Mouse (Mus musculus) stomach, embryonic 14.5 days (tissue): Measurements from ENCODE around the gene Bcr. TPM values are rescaled to one million over a fixed set of nuclear protein-coding genes. Genes with fewer than 3 reads are reported as not detected.

Experiments used
- ATAC-seq: fragments of 200-750 bp; cut with Nextera tagmentation; 2 replicates; pipeline ENCODE4 v1.8.0; 2017; ENCODE audit warnings: low read depth, moderate TSS enrichment; ENCODE audit not compliant: insufficient number of reproducible peaks, insufficient read depth, low FRiP score
- H3K27ac ChIP-seq: fragments of 300-500 bp; sonication (generic); 2 replicates; pipeline ENCODE4 v1.5.1; 2014; ENCODE audit warnings: mild to moderate bottlenecking, low read length, moderate library complexity, mixed read lengths
- H3K27me3 ChIP-seq: fragments of 300-500 bp; sonication (generic); 2 replicates; pipeline ENCODE4 v1.6.1; 2014; ENCODE audit warnings: low read length, control low read depth, mixed read lengths; ENCODE audit not compliant: control insufficient read depth, insufficient read depth
- H3K36me3 ChIP-seq: fragments of 300-500 bp; sonication (generic); 2 replicates; pipeline ENCODE4 v1.6.1; 2014; ENCODE audit warnings: mild to moderate bottlenecking, control low read depth, low read length, moderate library complexity, mixed read lengths; ENCODE audit not compliant: control insufficient read depth, insufficient read depth
- H3K4me1 ChIP-seq: fragments of 300-500 bp; sonication (generic); 2 replicates; pipeline ENCODE4 v1.6.1; 2014; ENCODE audit warnings: low read length, control low read depth, mixed read lengths; ENCODE audit not compliant: control insufficient read depth, insufficient read depth
- H3K4me2 ChIP-seq: fragments of 300-500 bp; sonication (generic); replicated peaks from 2 replicates; pipeline ENCODE4 v1.6.1; 2014; ENCODE audit warnings: low read depth, low read length, control low read depth
- H3K4me3 ChIP-seq: fragments of 300-500 bp; sonication (generic); 2 replicates; pipeline ENCODE4 v1.5.1; 2014; ENCODE audit warnings: low read depth, low read length, control low read depth
- H3K9ac ChIP-seq: fragments of 300-500 bp; sonication (generic); replicated peaks from 2 replicates; pipeline ENCODE4 v1.6.1; 2014; ENCODE audit warnings: low read depth, mild to moderate bottlenecking, control low read depth, low read length, moderate library complexity, mixed read lengths
- H3K9me3 ChIP-seq: fragments of 300-500 bp; sonication (generic); 2 replicates; pipeline ENCODE4 v1.6.1; 2016; ENCODE audit warnings: low read depth, low read length, control low read depth; ENCODE audit not compliant: control insufficient read depth
- WGBS: fragments of 180-500 bp; shearing (Covaris S2); extraction: QIAGEN DNeasy Blood & Tissue Kit; methylation state at CpG from one replicate; pipeline ENCODE4 v1.1.7; 2014; 5-methylcytosine and 5-hydroxymethylcytosine counted together
- polyA plus RNA-seq: library from polyadenylated mRNA; unstranded; fragments of >200 nt; fragmentation: Nextera tagmentation; extraction: Ambion mirVana; gene quantifications from 2 replicates; pipeline ENCODE4 v1.2.1, GENCODE M21; 2014

The Bcr gene
- polyA plus RNA-seq, 1 experiment from 2014 or later: 11.9 TPM

DNA sequence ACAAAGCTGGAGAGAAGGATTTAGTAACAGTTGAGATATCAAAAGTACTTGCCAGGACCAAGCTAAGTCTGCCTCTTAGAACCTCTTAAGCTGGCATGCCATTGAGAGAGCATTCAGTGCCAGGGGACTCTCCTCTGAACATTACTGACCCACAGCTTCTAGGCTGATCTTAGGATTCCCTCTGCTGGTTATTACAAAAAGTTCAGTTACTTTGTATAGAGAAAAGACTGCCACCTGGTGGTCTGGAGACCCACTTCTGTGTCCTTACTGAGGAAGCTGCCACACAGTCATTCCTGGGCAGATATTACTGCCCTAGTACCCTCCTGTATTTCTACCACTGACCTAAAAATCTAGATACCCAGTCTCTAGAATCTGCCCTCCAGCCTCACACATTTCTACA is 90.9 kb downstream of the Bcr start:
- Histone ChIP-seq H3K9ac (no peak overlapping the region), H3K27ac (no peak overlapping the region), H3K4me3 (no peak overlapping the region), H3K9me3 (no peaks in the 10 kb centered on the region), H3K4me1 (no peaks in the 10 kb centered on the region), H3K4me2 (no peak overlapping the region), H3K27me3 (no peaks in the 10 kb centered on the region), H3K36me3 (peaks cover 19% of the 10 kb centered on the region)
- peak; percentile 39; the same call in 1 of the 2 replicates for ATAC-seq

DNA sequence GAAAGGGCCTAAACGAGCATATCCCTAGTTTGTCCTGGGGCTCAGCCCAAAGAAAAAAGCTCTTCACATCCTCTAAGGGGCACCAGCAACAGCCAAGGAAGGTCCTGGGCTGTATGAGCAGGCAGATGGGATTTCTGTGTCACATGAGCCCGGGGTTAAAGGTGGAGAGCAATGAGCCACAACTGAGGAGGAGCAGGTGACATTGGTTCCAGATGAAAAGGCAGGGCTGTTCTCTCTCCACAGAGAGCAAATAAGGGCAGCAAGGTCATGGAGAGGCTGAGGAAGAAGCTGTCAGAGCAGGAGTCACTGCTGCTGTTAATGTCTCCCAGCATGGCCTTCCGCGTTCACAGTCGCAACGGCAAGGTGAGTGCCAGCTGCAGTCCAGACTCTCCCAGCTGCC is 96.4 kb downstream of the Bcr start:
- Histone ChIP-seq H3K27ac (no peak overlapping the region), H3K36me3 (peaks cover 19% of the 10 kb centered on the region; the same call in 1 of the 2 replicates), H3K27me3 (no peaks in the 10 kb centered on the region), H3K9me3 (no peaks in the 10 kb centered on the region), H3K4me2 (no peak overlapping the region), H3K9ac (no peak overlapping the region), H3K4me1 (no peaks in the 10 kb centered on the region), H3K4me3 (no peak overlapping the region)
- 76% methylated on average over 6 of the region's 6 CpGs for WGBS
- no peak for ATAC-seq

DNA sequence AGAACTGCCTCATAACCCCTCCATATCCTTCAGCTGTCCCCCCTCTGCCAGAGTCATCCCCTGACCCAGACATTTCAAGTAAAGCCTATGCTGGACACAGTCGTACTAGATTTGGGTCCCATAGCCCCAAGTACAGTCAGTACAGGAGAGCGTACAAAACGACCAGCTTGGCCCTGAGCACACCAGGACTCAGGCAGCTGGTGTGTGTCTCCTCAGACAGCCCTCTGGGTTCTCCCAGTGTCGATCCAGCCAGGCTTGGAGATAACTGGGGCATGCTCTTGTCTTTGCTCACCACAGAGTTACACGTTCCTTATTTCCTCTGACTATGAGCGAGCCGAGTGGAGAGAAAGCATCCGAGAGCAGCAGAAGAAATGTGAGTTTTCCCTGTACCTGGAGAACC is 97.3 kb downstream of the Bcr start:
- H3K9ac ChIP-seq: no peak overlapping the region
- H3K4me3 ChIP-seq: no peak overlapping the region
- H3K36me3 ChIP-seq: peaks cover 22% of the 10 kb centered on the region; the same call in 1 of the 2 replicates
- WGBS: 78% methylated on average over 8 of the region's 8 CpGs
- no peaks in the 10 kb centered on the region for H3K4me1 ChIP-seq
- H3K9me3 ChIP-seq: no peaks in the 10 kb centered on the region
- H3K4me2 ChIP-seq: no peak overlapping the region
- no peak overlapping the region for H3K27ac ChIP-seq
- no peaks in the 10 kb centered on the region for H3K27me3 ChIP-seq
- ATAC-seq: no peak

- H3K27ac ChIP-seq: no peak overlapping the region
- no peak overlapping the region for H3K4me2 ChIP-seq
- H3K36me3 ChIP-seq: peaks cover 22% of the 10 kb centered on the region; the same call in 1 of the 2 replicates
- no peak overlapping the region for H3K9ac ChIP-seq
- H3K4me1 ChIP-seq: no peaks in the 10 kb centered on the region
- no peak overlapping the region for H3K4me3 ChIP-seq
- WGBS: 57% methylated on average over 1 of the region's 1 CpGs
- ATAC-seq: no peak
- no peaks in the 10 kb centered on the region for H3K27me3 ChIP-seq
- H3K9me3 ChIP-seq: no peaks in the 10 kb centered on the region
These were observed 98.0 kb downstream of the Bcr start for GRCm38 (mm10) chr10:75158356-75158755.

- Histone ChIP-seq H3K36me3 (peaks cover 16% of the 10 kb centered on the region; the same call in 1 of the 2 replicates), H3K27me3 (no peaks in the 10 kb centered on the region)
These were observed 99.9 kb downstream of the Bcr start for GRCm38 (mm10) chr10:75160171-75160900.

GRCm38 (mm10) chr10:75165825-75166481 is 105.6 kb downstream of the Bcr start:
- ATAC-seq: no peak
- H3K4me3 ChIP-seq: no peak overlapping the region
- no peaks in the 10 kb centered on the region for H3K27me3 ChIP-seq
- peaks cover 23% of the 10 kb centered on the region; the same call in 1 of the 2 replicates for H3K36me3 ChIP-seq
- no peak overlapping the region for H3K9ac ChIP-seq
- H3K27ac ChIP-seq: no peak overlapping the region
- H3K4me2 ChIP-seq: no peak overlapping the region
- no peaks in the 10 kb centered on the region for H3K9me3 ChIP-seq
- 69% methylated on average over 10 of the region's 10 CpGs for WGBS
- H3K4me1 ChIP-seq: no peaks in the 10 kb centered on the region

More at GRCm38 (mm10) chr10:75160171-75160900, 99.9 kb downstream of the Bcr start:
- H3K9me3 ChIP-seq: no peaks in the 10 kb centered on the region
- ATAC-seq: no peak
- H3K4me1 ChIP-seq: no peaks in the 10 kb centered on the region
- no peak overlapping the region for H3K4me2 ChIP-seq
- WGBS: 84% methylated on average over 10 of the region's 10 CpGs
- no peak overlapping the region for H3K27ac ChIP-seq
- no peak overlapping the region for H3K4me3 ChIP-seq
- no peak overlapping the region for H3K9ac ChIP-seq

GRCm38 (mm10) chr10:75166601-75167000 is 106.2 kb downstream of the Bcr start:
- H3K4me3 ChIP-seq: no peak overlapping the region
- WGBS: 85% methylated on average over 4 of the region's 4 CpGs
- H3K4me2 ChIP-seq: no peak overlapping the region
- no peak for ATAC-seq
- H3K4me1 ChIP-seq: no peaks in the 10 kb centered on the region
- peaks cover 27% of the 10 kb centered on the region; the same call in 1 of the 2 replicates for H3K36me3 ChIP-seq
- no peaks in the 10 kb centered on the region for H3K9me3 ChIP-seq
- no peak overlapping the region for H3K9ac ChIP-seq
- H3K27ac ChIP-seq: no peak overlapping the region
- H3K27me3 ChIP-seq: no peaks in the 10 kb centered on the region

DNA sequence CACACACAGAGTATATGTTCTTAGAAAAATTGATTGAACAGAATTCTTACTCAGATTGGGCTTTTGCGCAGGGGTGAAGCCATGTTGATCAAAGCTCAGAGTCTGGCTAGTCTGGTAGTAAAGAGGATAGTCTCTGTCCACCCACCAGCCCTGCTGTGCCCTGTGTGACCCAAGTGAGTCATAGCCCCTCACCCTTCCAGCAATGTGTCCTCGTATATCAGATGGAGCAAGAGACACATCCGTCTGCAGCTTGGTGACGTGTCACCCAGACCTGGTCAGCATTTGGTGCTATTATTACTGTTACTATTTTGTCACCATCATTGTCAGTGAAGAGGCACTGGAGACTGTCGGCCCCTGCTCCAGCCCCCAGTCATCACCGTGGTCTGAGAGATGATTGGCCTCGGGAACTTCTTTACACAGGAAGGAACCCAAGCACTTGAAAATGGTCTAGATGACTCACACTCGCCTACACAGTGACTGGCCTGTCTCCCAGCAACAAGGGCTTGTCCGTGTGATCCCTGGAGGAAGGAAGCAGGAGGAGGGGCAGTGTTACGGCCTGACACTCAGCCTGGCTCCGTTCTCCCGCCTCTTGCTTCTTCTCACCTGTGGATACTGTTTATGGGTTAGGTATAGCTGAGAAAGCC is 109.9 kb downstream of the Bcr start:
- WGBS: 65% methylated on average over 12 of the region's 12 CpGs
- no peaks in the 10 kb centered on the region for H3K27me3 ChIP-seq
- 0 out of 2 replicates have a peak, but pooled peaks cover 2% of the 10 kb centered on the region for H3K4me1 ChIP-seq
- no peak overlapping the region for H3K9ac ChIP-seq
- no peaks in the 10 kb centered on the region for H3K9me3 ChIP-seq
- H3K4me3 ChIP-seq: no peak overlapping the region
- ATAC-seq: no peak
- no peak overlapping the region for H3K4me2 ChIP-seq
- peaks cover 19% of the 10 kb centered on the region; the same call in 1 of the 2 replicates for H3K36me3 ChIP-seq
- H3K27ac ChIP-seq: no peak overlapping the region
